Mouse (Mus musculus): ENCODE measurements around the gene Cnot10. TPM values are rescaled to one million over a fixed set of nuclear protein-coding genes. Genes with fewer than 3 reads are reported as not detected.

Cnot10 gene
- total and polyA plus RNA-seq, 3 experiments: 49.4 to 67.8 (median 58.3) TPM

DNA sequence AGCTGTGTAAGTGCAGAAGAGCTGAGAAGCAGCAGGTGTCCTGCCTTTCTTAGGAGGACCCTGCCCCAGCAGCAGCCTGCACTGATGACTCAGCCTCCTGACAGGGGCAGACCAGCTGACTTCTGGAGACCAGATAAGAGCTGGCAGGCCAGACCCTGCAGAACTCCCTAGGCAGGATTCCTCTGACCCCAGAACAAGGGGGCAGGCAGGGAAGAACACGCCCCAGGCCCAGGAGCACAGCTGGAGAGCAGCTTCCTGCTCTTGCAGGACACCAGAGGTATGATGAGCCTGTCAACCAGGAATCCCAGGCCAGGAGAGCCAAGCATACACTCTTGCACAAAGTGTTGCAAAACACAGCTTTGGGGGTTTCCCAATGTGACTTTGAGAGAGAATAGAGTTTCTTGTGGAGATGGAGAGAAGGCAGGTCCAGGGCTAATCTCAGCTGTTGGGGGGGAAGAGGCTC lies 98.7 kb downstream of the Cnot10 start:
- Histone ChIP-seq H3K79me2 (replicated peaks; ENCODE audit: control insufficient read depth, extremely low read depth, insufficient read depth, poor library complexity, severe bottlenecking) (no peaks in the 10 kb centered on the region), H3K4me3 (replicated peaks in 1 of 3; ENCODE audit: low read depth in 2 of 3, low read length in 2 of 3, poor library complexity in 1 of 3) (no peak overlapping the region), H3K4me1 (ENCODE audit: control insufficient read depth in 1 of 2, insufficient read depth in 2 of 2) (peaks cover 6 to 15% of the 10 kb centered on the region in 2 experiments), H3K9me3 (replicated peaks; ENCODE audit: low read length) (no peaks in the 10 kb centered on the region), H3K27ac (ENCODE audit: insufficient read depth, low read depth) (no peak overlapping the region), H3K27me3 (replicated peaks) (no peaks in the 10 kb centered on the region), H3K9ac (ENCODE audit: insufficient read depth, low read depth) (no peak overlapping the region), H3K36me3 (replicated peaks in 1 of 2; ENCODE audit: control insufficient read depth in 1 of 2, insufficient read depth in 1 of 2, low read length in 1 of 2) (no peaks in the 10 kb centered on the region), H3K4me2 (ENCODE audit: insufficient read depth, low read depth, poor library complexity, severe bottlenecking) (no peak overlapping the region)
- dilution Hi-C loops (cut with MboI; ENCODE audit: extremely low pct_ligation_motif_present, extremely low pct_unique_long_range_greater_than_20kb, low sequenced_read_pairs) (no loop called here), in situ Hi-C loops (cut with MboI; ENCODE audit: low pct_ligation_motif_present, low pct_unique_long_range_greater_than_20kb, low sequenced_read_pairs) (no loop called here)
- DNase-seq (ENCODE audit: extremely low read depth): no peak
- TF ChIP-seq E2F4 (IDR thresholded peaks at IDR 0.05; ENCODE audit: insufficient replicate concordance, low read depth, low read length) (no peak), NRF1 (IDR thresholded peaks at IDR 0.05; ENCODE audit: low read depth, low read length) (no peak), ZMIZ1 (IDR thresholded peaks at IDR 0.05; ENCODE audit: low read depth, low read length) (no peak), MEF2A (IDR thresholded peaks at IDR 0.05; ENCODE audit: borderline replicate concordance, low read depth, low read length) (no peak), RAD21 (IDR thresholded peaks at IDR 0.05; ENCODE audit: low read depth, low read length) (no peak), SMC3 (IDR thresholded peaks at IDR 0.05; ENCODE audit: low read depth, low read length) (no peak), JUN (IDR thresholded peaks at IDR 0.05; ENCODE audit: insufficient read depth, low read depth, low read length) (no peak), ZKSCAN1 (IDR thresholded peaks at IDR 0.05; ENCODE audit: borderline replicate concordance, low read depth, low read length) (no peak), SIN3A (IDR thresholded peaks at IDR 0.05; ENCODE audit: low read length) (no peak), NELFE (IDR thresholded peaks at IDR 0.05; ENCODE audit: low read depth, low read length) (no peak), MYC (IDR thresholded peaks at IDR 0.05; ENCODE audit: low read depth, low read length) (no peak)

DNA sequence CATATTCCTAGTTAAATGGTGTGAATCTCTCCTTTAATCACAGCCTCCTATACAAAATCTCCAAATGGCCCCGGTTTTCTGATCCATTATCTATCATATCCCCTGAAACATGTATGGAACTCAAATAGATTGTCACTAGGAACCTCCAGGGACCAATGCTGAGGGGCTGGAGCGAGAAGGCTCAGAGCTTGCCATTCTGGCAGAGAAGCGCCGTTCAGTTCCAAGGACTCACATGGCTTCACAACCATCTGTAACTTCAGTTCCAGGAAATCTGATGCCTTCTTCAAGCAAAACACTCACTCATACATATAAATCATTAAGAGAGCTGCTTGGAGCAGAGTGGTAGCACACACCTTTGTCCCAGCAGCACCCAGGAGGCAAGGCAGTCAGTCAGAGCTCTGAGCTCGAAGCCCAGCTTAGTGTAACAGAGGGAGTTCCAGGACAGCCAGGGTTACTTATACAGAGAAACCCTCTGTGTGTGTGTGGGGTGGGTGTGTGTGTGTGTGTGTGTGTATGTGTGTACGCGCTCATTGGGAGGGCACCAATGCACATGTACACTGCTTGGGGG lies 100.9 kb downstream of the Cnot10 start:
- H3K36me3 ChIP-seq (replicated peaks in 1 of 2; ENCODE audit: control insufficient read depth in 1 of 2, insufficient read depth in 1 of 2, low read length in 1 of 2): no peaks in the 10 kb centered on the region
- H3K9me3 ChIP-seq (replicated peaks; ENCODE audit: low read length): no peaks in the 10 kb centered on the region
- H3K4me1 ChIP-seq (ENCODE audit: control insufficient read depth in 1 of 2, insufficient read depth in 2 of 2): peaks cover 6 to 15% of the 10 kb centered on the region in 2 experiments
- no peak overlapping the region for H3K27ac ChIP-seq (ENCODE audit: insufficient read depth, low read depth)
- H3K79me2 ChIP-seq (replicated peaks; ENCODE audit: control insufficient read depth, extremely low read depth, insufficient read depth, poor library complexity, severe bottlenecking): no peaks in the 10 kb centered on the region
- DNase-seq (ENCODE audit: extremely low read depth): no peak
- dilution Hi-C loops (cut with MboI; ENCODE audit: extremely low pct_ligation_motif_present, extremely low pct_unique_long_range_greater_than_20kb, low sequenced_read_pairs) (no loop called here), in situ Hi-C loops (cut with MboI; ENCODE audit: low pct_ligation_motif_present, low pct_unique_long_range_greater_than_20kb, low sequenced_read_pairs) (no loop called here)
- H3K27me3 ChIP-seq (replicated peaks): no peaks in the 10 kb centered on the region
- H3K4me2 ChIP-seq (ENCODE audit: insufficient read depth, low read depth, poor library complexity, severe bottlenecking): no peak overlapping the region
- no peak overlapping the region for H3K4me3 ChIP-seq (replicated peaks in 1 of 3; ENCODE audit: low read depth in 2 of 3, low read length in 2 of 3, poor library complexity in 1 of 3)
- H3K9ac ChIP-seq (ENCODE audit: insufficient read depth, low read depth): no peak overlapping the region
- TF ChIP-seq BHLHE40 (IDR thresholded peaks at IDR 0.05; ENCODE audit: low read depth, low read length): no peak
- no peak for TF ChIP-seq GABPA (IDR thresholded peaks at IDR 0.05; ENCODE audit: insufficient replicate concordance, low read depth, low read length)
- no peak for TF ChIP-seq IRF4 (IDR thresholded peaks at IDR 0.05; ENCODE audit: low read depth, low read length)
- TF ChIP-seq MAFK (IDR thresholded peaks at IDR 0.05; ENCODE audit: insufficient replicate concordance, low read length): no peak
- no peak for TF ChIP-seq ETS1 (conservative IDR thresholded peaks at IDR 0.05; ENCODE audit: low read depth, low read length)
- TF ChIP-seq CTCF (conservative IDR thresholded peaks at IDR 0.05 in 1 of 2, IDR thresholded peaks at IDR 0.05 in 1 of 2; ENCODE audit: low read depth in 2 of 2, low read length in 2 of 2): no peak
- TF ChIP-seq E2F4 (IDR thresholded peaks at IDR 0.05; ENCODE audit: insufficient replicate concordance, low read depth, low read length): no peak
- TF ChIP-seq RCOR1 (conservative IDR thresholded peaks at IDR 0.05; ENCODE audit: low read depth, low read length): no peak
- TF ChIP-seq HCFC1 (IDR thresholded peaks at IDR 0.05; ENCODE audit: low read depth, low read length): no peak
- TF ChIP-seq MYC (IDR thresholded peaks at IDR 0.05; ENCODE audit: low read depth, low read length): no peak
- TF ChIP-seq USF2 (conservative IDR thresholded peaks at IDR 0.05; ENCODE audit: low read depth, low read length): no peak
- TF ChIP-seq ZKSCAN1 (IDR thresholded peaks at IDR 0.05; ENCODE audit: borderline replicate concordance, low read depth, low read length): no peak
- no peak for TF ChIP-seq MXI1 (IDR thresholded peaks at IDR 0.05; ENCODE audit: low read depth, low read length)
- no peak for TF ChIP-seq POLR2A (IDR thresholded peaks at IDR 0.05; ENCODE audit: low read depth, low read length)
- TF ChIP-seq ZNF384 (IDR thresholded peaks at IDR 0.05; ENCODE audit: low read depth, low read length): no peak
- TF ChIP-seq MAX (IDR thresholded peaks at IDR 0.05; ENCODE audit: low read length): no peak
- TF ChIP-seq ZMIZ1 (IDR thresholded peaks at IDR 0.05; ENCODE audit: low read depth, low read length): no peak
- no peak for TF ChIP-seq NELFE (IDR thresholded peaks at IDR 0.05; ENCODE audit: low read depth, low read length)

All from CH12.LX (cell line).